13 mouse cellular contexts compared by ENCODE assay signal in genomic region chr15:5513146-5513545, GRCm38 (mm10).
DNase-seq lines count a peak whose midpoint lies in the region; ATAC-seq and TF ChIP-seq lines count a peak whose summit lies in the region.
"Had no signal": no experiment of that assay in that cellular context is flagged by ENCODE, and none has a peak within 500 bp of the region (broad histone marks: within the 10 kb centered on the region; RNA-seq: fewer than 3 reads in every experiment).

No protein-coding gene starts in this region.

- TF ChIP-seq POLR2A in CH12.LX (IDR thresholded peaks at IDR 0.05; ENCODE audit: low read depth, low read length) = no peak

- H3K4me1 ChIP-seq in heart, embryonic 11.5 days (ENCODE audit: control insufficient read depth, insufficient read depth, low read length) = no peaks in the 10 kb centered on the region
- peaks cover 15 to 50% of the 10 kb centered on the region in 2 experiments for H3K4me1 ChIP-seq in CH12.LX (ENCODE audit: control insufficient read depth in 1 of 2, insufficient read depth in 2 of 2)
- 0 out of 2 replicates have a peak, but pooled peaks cover 2% of the 10 kb centered on the region for H3K4me1 ChIP-seq in stomach, embryonic 16.5 days (ENCODE audit: control insufficient read depth, insufficient read depth, low read length)
- H3K4me1 ChIP-seq: heart, embryonic 13.5 days had no signal

- WGBS in heart, embryonic 11.5 days (ENCODE audit: insufficient replicate concordance) = 60% methylated on average over 4 of the region's 4 CpGs
- 33% methylated on average over 4 of the region's 4 CpGs for WGBS in stomach, embryonic 16.5 days

- TF ChIP-seq CTCF in CH12.LX (conservative IDR thresholded peaks at IDR 0.05 in 1 of 2, IDR thresholded peaks at IDR 0.05 in 1 of 2; ENCODE audit: low read depth in 2 of 2, low read length in 2 of 2) = no peak

- no peaks in the 10 kb centered on the region for H3K9me3 ChIP-seq in heart, embryonic 11.5 days (replicated peaks; ENCODE audit: control insufficient read depth, low read length)
- no peaks in the 10 kb centered on the region for H3K9me3 ChIP-seq in CH12.LX (replicated peaks; ENCODE audit: low read length)
- no peaks in the 10 kb centered on the region for H3K9me3 ChIP-seq in stomach, embryonic 16.5 days (replicated peaks; ENCODE audit: control insufficient read depth, low read length)
- H3K9me3 ChIP-seq: heart, embryonic 13.5 days had no signal

- in situ Hi-C loops in CH12.LX (cut with MboI; ENCODE audit: low pct_ligation_motif_present, low pct_unique_long_range_greater_than_20kb, low sequenced_read_pairs) = no loop called here

- DNase-seq in heart, adult 11 months = peak; percentile 88
- DNase-seq in CH12.LX (ENCODE audit: extremely low read depth) = peak; percentile 49
- DNase-seq in spleen, adult 12 weeks (ENCODE audit: low spot score) = no peak
- DNase-seq in adrenal gland, postnatal 4 days (ENCODE audit: low spot score in 2 of 2) = no peak
- no peak for DNase-seq in right cerebral cortex, postnatal 36 days (ENCODE audit: low spot score in 2 of 2)
- DNase-seq: cerebellum, postnatal 36 days; kidney, adult 2 months; liver, postnatal 0 days had no signal

- ATAC-seq in heart, embryonic 11.5 days (replicated peaks; ENCODE audit: insufficient number of reproducible peaks, low FRiP score, low TSS enrichment) = no peak
- peak; percentile 12 to 19; a peak in 2 of 4 replicates for ATAC-seq in hematopoietic stem cell, adult 5-6 weeks (replicated peaks in 1 of 2; ENCODE audit: insufficient read depth in 1 of 2, low FRiP score in 2 of 2, low TSS enrichment in 1 of 2, low read depth in 1 of 2, poor library complexity in 2 of 2, severe bottlenecking in 2 of 2)
- peak; percentile 33; the same call in 1 of the 2 replicates for ATAC-seq in stomach, embryonic 16.5 days (ENCODE audit: insufficient read depth, low FRiP score)
- ATAC-seq: liver, postnatal 0 days; Patski had no signal

- H3K27me3 ChIP-seq in heart, embryonic 11.5 days (ENCODE audit: control insufficient read depth, insufficient read depth, low read length) = no peaks in the 10 kb centered on the region
- no peaks in the 10 kb centered on the region for H3K27me3 ChIP-seq in CH12.LX (replicated peaks)
- no peaks in the 10 kb centered on the region for H3K27me3 ChIP-seq in stomach, embryonic 16.5 days (ENCODE audit: control insufficient read depth, insufficient read depth, low read length)
- H3K27me3 ChIP-seq: heart, embryonic 13.5 days; Patski had no signal

- H3K79me2 ChIP-seq in CH12.LX (replicated peaks; ENCODE audit: control insufficient read depth, extremely low read depth, insufficient read depth, poor library complexity, severe bottlenecking) = no peaks in the 10 kb centered on the region

- TF ChIP-seq RAD21 in CH12.LX (IDR thresholded peaks at IDR 0.05; ENCODE audit: low read depth, low read length) = no peak; the same call in none of the 2 replicates

- H3K4me3 ChIP-seq in heart, embryonic 11.5 days (ENCODE audit: low read depth, low read length) = no peak overlapping the region
- H3K4me3 ChIP-seq in CH12.LX (replicated peaks in 1 of 3; ENCODE audit: low read depth in 2 of 3, low read length in 2 of 3, poor library complexity in 1 of 3) = no peak overlapping the region
- no peak overlapping the region for H3K4me3 ChIP-seq in stomach, embryonic 16.5 days (replicated peaks; ENCODE audit: low read length)
- H3K4me3 ChIP-seq: heart, embryonic 13.5 days had no signal

- H3K36me3 ChIP-seq in heart, embryonic 11.5 days (ENCODE audit: control insufficient read depth, insufficient read depth, low read length) = no peaks in the 10 kb centered on the region
- H3K36me3 ChIP-seq in CH12.LX (replicated peaks in 1 of 2; ENCODE audit: control insufficient read depth in 1 of 2, insufficient read depth in 1 of 2, low read length in 1 of 2) = no peaks in the 10 kb centered on the region
- H3K36me3 ChIP-seq in stomach, embryonic 16.5 days (ENCODE audit: control insufficient read depth, insufficient read depth, low read length) = no peaks in the 10 kb centered on the region
- H3K36me3 ChIP-seq: heart, embryonic 13.5 days had no signal

- no peak overlapping the region for H3K4me2 ChIP-seq in heart, embryonic 11.5 days
- H3K4me2 ChIP-seq in CH12.LX (ENCODE audit: insufficient read depth, low read depth, poor library complexity, severe bottlenecking) = peak overlapping the region; percentile 0; the same call in 1 of the 2 replicates
- H3K4me2 ChIP-seq in stomach, embryonic 16.5 days (ENCODE audit: low read depth, low read length) = no peak overlapping the region
- H3K4me2 ChIP-seq: heart, embryonic 13.5 days had no signal

- dilution Hi-C loops in CH12.LX (cut with MboI; ENCODE audit: extremely low pct_ligation_motif_present, extremely low pct_unique_long_range_greater_than_20kb, low sequenced_read_pairs) = no loop called here

- no peak overlapping the region for H3K27ac ChIP-seq in heart, embryonic 11.5 days (ENCODE audit: low read depth, low read length)
- H3K27ac ChIP-seq in CH12.LX (ENCODE audit: insufficient read depth, low read depth) = no peak overlapping the region
- no peak overlapping the region for H3K27ac ChIP-seq in stomach, embryonic 16.5 days (ENCODE audit: low read length)
- H3K27ac ChIP-seq: heart, embryonic 13.5 days had no signal

- no peak overlapping the region for H3K9ac ChIP-seq in heart, embryonic 11.5 days (ENCODE audit: low read depth, low read length)
- no peak overlapping the region for H3K9ac ChIP-seq in CH12.LX (ENCODE audit: insufficient read depth, low read depth)
- no peak overlapping the region for H3K9ac ChIP-seq in stomach, embryonic 16.5 days (ENCODE audit: low read length)
- H3K9ac ChIP-seq: heart, embryonic 13.5 days; liver, postnatal 0 days had no signal

- TF ChIP-seq EP300 in CH12.LX (IDR thresholded peaks at IDR 0.05; ENCODE audit: low read length) = peak; percentile 41; the same call in 1 of the 2 replicates

TF ChIP-seq in CH12.LX, 34 proteins besides CTCF, POLR2A, EP300 and RAD21:
- no peak for TF ChIP-seq TBP (conservative IDR thresholded peaks at IDR 0.05; ENCODE audit: low read depth, low read length)
- no peak for TF ChIP-seq IRF4 (IDR thresholded peaks at IDR 0.05; ENCODE audit: low read depth, low read length)
- TF ChIP-seq JUND (conservative IDR thresholded peaks at IDR 0.05; ENCODE audit: low read depth, low read length) = no peak
- no peak for TF ChIP-seq NRF1 (IDR thresholded peaks at IDR 0.05; ENCODE audit: low read depth, low read length)
- no peak for TF ChIP-seq RCOR1 (conservative IDR thresholded peaks at IDR 0.05; ENCODE audit: low read depth, low read length)
- TF ChIP-seq ETS1 (conservative IDR thresholded peaks at IDR 0.05; ENCODE audit: low read depth, low read length) = peak; percentile 78
- TF ChIP-seq ZKSCAN1 (IDR thresholded peaks at IDR 0.05; ENCODE audit: borderline replicate concordance, low read depth, low read length) = no peak
- no peak for TF ChIP-seq PAX5 (IDR thresholded peaks at IDR 0.05; ENCODE audit: low read length)
- no peak for TF ChIP-seq ZC3H11A (IDR thresholded peaks at IDR 0.05; ENCODE audit: low read depth, low read length)
- no peak for TF ChIP-seq MEF2A (IDR thresholded peaks at IDR 0.05; ENCODE audit: borderline replicate concordance, low read depth, low read length)
- TF ChIP-seq MXI1 (IDR thresholded peaks at IDR 0.05; ENCODE audit: low read depth, low read length) = 0 out of 2 replicates have a peak, but pooled peaks have one; percentile 40
- 0 out of 2 replicates have a peak, but pooled peaks have one; percentile 28 for TF ChIP-seq ELF1 (IDR thresholded peaks at IDR 0.05; ENCODE audit: low read depth, low read length)
- no peak for TF ChIP-seq MYC (IDR thresholded peaks at IDR 0.05; ENCODE audit: low read depth, low read length)
- no peak for TF ChIP-seq KAT2A (IDR thresholded peaks at IDR 0.05; ENCODE audit: insufficient replicate concordance, low read length)
- no peak for TF ChIP-seq E2F4 (IDR thresholded peaks at IDR 0.05; ENCODE audit: insufficient replicate concordance, low read depth, low read length)
- TF ChIP-seq HCFC1 (IDR thresholded peaks at IDR 0.05; ENCODE audit: low read depth, low read length) = no peak
- no peak for TF ChIP-seq SIN3A (IDR thresholded peaks at IDR 0.05; ENCODE audit: low read length)
- no peak for TF ChIP-seq CHD2 (IDR thresholded peaks at IDR 0.05; ENCODE audit: low read length)
- no peak for TF ChIP-seq ZMIZ1 (IDR thresholded peaks at IDR 0.05; ENCODE audit: low read depth, low read length)
- no peak for TF ChIP-seq UBTF (IDR thresholded peaks at IDR 0.05; ENCODE audit: low read depth, low read length)
- TF ChIP-seq ZNF384 (IDR thresholded peaks at IDR 0.05; ENCODE audit: low read depth, low read length) = no peak
- no peak for TF ChIP-seq NELFE (IDR thresholded peaks at IDR 0.05; ENCODE audit: low read depth, low read length)
- no peak for TF ChIP-seq CHD1 (IDR thresholded peaks at IDR 0.05; ENCODE audit: low read depth, low read length)
- TF ChIP-seq GABPA (IDR thresholded peaks at IDR 0.05; ENCODE audit: insufficient replicate concordance, low read depth, low read length) = no peak
- TF ChIP-seq MAX (IDR thresholded peaks at IDR 0.05; ENCODE audit: low read length) = no peak
- TF ChIP-seq MAFK (IDR thresholded peaks at IDR 0.05; ENCODE audit: insufficient replicate concordance, low read length) = 0 out of 2 replicates have a peak, but pooled peaks have one; percentile 30
- TF ChIP-seq USF1 (IDR thresholded peaks at IDR 0.05; ENCODE audit: low read depth, low read length) = no peak
- no peak for TF ChIP-seq SMC3 (IDR thresholded peaks at IDR 0.05; ENCODE audit: low read depth, low read length)
- TF ChIP-seq BHLHE40 (IDR thresholded peaks at IDR 0.05; ENCODE audit: low read depth, low read length) = peak; percentile 37; the same call in 1 of the 2 replicates
- TF ChIP-seq MAZ (IDR thresholded peaks at IDR 0.05; ENCODE audit: low read depth, low read length) = no peak
- no peak for TF ChIP-seq JUN (IDR thresholded peaks at IDR 0.05; ENCODE audit: insufficient read depth, low read depth, low read length)
- TF ChIP-seq POLR2AphosphoS2 (IDR thresholded peaks at IDR 0.05; ENCODE audit: low read depth, low read length) = no peak
- no peak for TF ChIP-seq USF2 (conservative IDR thresholded peaks at IDR 0.05; ENCODE audit: low read depth, low read length)
- peak; percentile 58; the same call in 1 of the 2 replicates for TF ChIP-seq TCF12 (IDR thresholded peaks at IDR 0.05; ENCODE audit: low read depth, low read length)

Comparison
In these comparisons a context has a peak if more than half of its experiments do, and no peak if none do; other contexts are left out.
1. DNase-seq: peak in heart, adult 11 months (single experiment) and CH12.LX (single experiment); none in spleen, adult 12 weeks (single experiment), adrenal gland, postnatal 4 days (0 of 2) and right cerebral cortex, postnatal 36 days (0 of 2).